Mouse (Mus musculus): ENCODE measurements around the gene Mtch2. TPM values are rescaled to one million over a fixed set of nuclear protein-coding genes. Genes with fewer than 3 reads are reported as not detected.

Mtch2 gene
- polyA plus RNA-seq, 1 experiment from 2014 or later: 109 TPM

- Histone ChIP-seq H3K4me2 (ENCODE audit: low read depth, low read length) (no peak overlapping the region), H3K4me3 (ENCODE audit: low read depth, low read length) (no peak overlapping the region), H3K27ac (ENCODE audit: low read length) (no peak overlapping the region), H3K4me1 (ENCODE audit: control insufficient read depth, low read depth, low read length) (peaks cover 25% of the 10 kb centered on the region), H3K27me3 (ENCODE audit: control insufficient read depth, insufficient read depth, low read depth, low read length) (no peaks in the 10 kb centered on the region), H3K36me3 (ENCODE audit: control insufficient read depth, insufficient read depth) (no peaks in the 10 kb centered on the region), H3K9ac (ENCODE audit: low read depth, low read length) (no peak overlapping the region), H3K9me3 (replicated peaks; ENCODE audit: control insufficient read depth, low read length) (no peaks in the 10 kb centered on the region)
- 86% methylated on average over 1 of the region's 1 CpGs for WGBS (ENCODE audit: insufficient replicate concordance)
- no peak for ATAC-seq (ENCODE audit: low read depth)
Measured at GRCm38 (mm10) chr2:90874025-90874424, 27.1 kb downstream of the Mtch2 start.

- 37% methylated on average over 2 of the region's 2 CpGs for WGBS (ENCODE audit: insufficient replicate concordance)
- ATAC-seq (ENCODE audit: low read depth): no peak
- Histone ChIP-seq H3K4me1 (ENCODE audit: control insufficient read depth, low read depth, low read length) (peaks cover 17% of the 10 kb centered on the region), H3K4me2 (ENCODE audit: low read depth, low read length) (no peak overlapping the region), H3K9ac (ENCODE audit: low read depth, low read length) (no peak overlapping the region), H3K36me3 (ENCODE audit: control insufficient read depth, insufficient read depth) (no peaks in the 10 kb centered on the region), H3K27me3 (ENCODE audit: control insufficient read depth, insufficient read depth, low read depth, low read length) (no peaks in the 10 kb centered on the region), H3K4me3 (ENCODE audit: low read depth, low read length) (no peak overlapping the region), H3K27ac (ENCODE audit: low read length) (no peak overlapping the region), H3K9me3 (replicated peaks; ENCODE audit: control insufficient read depth, low read length) (no peaks in the 10 kb centered on the region)
Measured at GRCm38 (mm10) chr2:90875239-90875638, 28.3 kb downstream of the Mtch2 start.

- Histone ChIP-seq H3K9me3 (replicated peaks; ENCODE audit: control insufficient read depth, low read length) (no peaks in the 10 kb centered on the region), H3K4me2 (ENCODE audit: low read depth, low read length) (no peak overlapping the region), H3K36me3 (ENCODE audit: control insufficient read depth, insufficient read depth) (no peaks in the 10 kb centered on the region), H3K9ac (ENCODE audit: low read depth, low read length) (no peak overlapping the region), H3K4me1 (ENCODE audit: control insufficient read depth, low read depth, low read length) (no peaks in the 10 kb centered on the region; the same call in 1 of the 2 replicates), H3K4me3 (ENCODE audit: low read depth, low read length) (no peak overlapping the region), H3K27me3 (ENCODE audit: control insufficient read depth, insufficient read depth, low read depth, low read length) (no peaks in the 10 kb centered on the region), H3K27ac (ENCODE audit: low read length) (no peak overlapping the region)
- 55% methylated on average over 4 of the region's 5 CpGs for WGBS (ENCODE audit: insufficient replicate concordance)
- no peak for ATAC-seq (ENCODE audit: low read depth)
Measured at GRCm38 (mm10) chr2:90877584-90878259, 30.8 kb downstream of the Mtch2 start.

- no peak overlapping the region for H3K4me2 ChIP-seq (ENCODE audit: low read depth, low read length)
- H3K27me3 ChIP-seq (ENCODE audit: control insufficient read depth, insufficient read depth, low read depth, low read length): peaks cover 9% of the 10 kb centered on the region
- H3K9me3 ChIP-seq (replicated peaks; ENCODE audit: control insufficient read depth, low read length): no peaks in the 10 kb centered on the region
Measured at GRCm38 (mm10) chr2:90879419-90879818, 32.5 kb downstream of the Mtch2 start.

GRCm38 (mm10) chr2:90880144-90880785 lies 33.3 kb downstream of the Mtch2 start:
- H3K9ac ChIP-seq (ENCODE audit: low read depth, low read length): no peak overlapping the region
- H3K9me3 ChIP-seq (replicated peaks; ENCODE audit: control insufficient read depth, low read length): no peaks in the 10 kb centered on the region
- H3K27me3 ChIP-seq (ENCODE audit: control insufficient read depth, insufficient read depth, low read depth, low read length): peaks cover 17% of the 10 kb centered on the region
- H3K27ac ChIP-seq (ENCODE audit: low read length): no peak overlapping the region
- no peak overlapping the region for H3K4me3 ChIP-seq (ENCODE audit: low read depth, low read length)
- ATAC-seq (ENCODE audit: low read depth): no peak
- no peak overlapping the region for H3K4me2 ChIP-seq (ENCODE audit: low read depth, low read length)
- 37% methylated on average over 6 of the region's 6 CpGs for WGBS (ENCODE audit: insufficient replicate concordance)
- no peaks in the 10 kb centered on the region for H3K36me3 ChIP-seq (ENCODE audit: control insufficient read depth, insufficient read depth)
- H3K4me1 ChIP-seq (ENCODE audit: control insufficient read depth, low read depth, low read length): no peaks in the 10 kb centered on the region; the same call in 1 of the 2 replicates

More at GRCm38 (mm10) chr2:90879419-90879818, 32.5 kb downstream of the Mtch2 start:
- Histone ChIP-seq H3K36me3 (ENCODE audit: control insufficient read depth, insufficient read depth) (no peaks in the 10 kb centered on the region), H3K27ac (ENCODE audit: low read length) (no peak overlapping the region), H3K9ac (ENCODE audit: low read depth, low read length) (no peak overlapping the region), H3K4me3 (ENCODE audit: low read depth, low read length) (no peak overlapping the region), H3K4me1 (ENCODE audit: control insufficient read depth, low read depth, low read length) (no peaks in the 10 kb centered on the region; the same call in 1 of the 2 replicates)
- ATAC-seq (ENCODE audit: low read depth): no peak

- peaks cover 33% of the 10 kb centered on the region for H3K27me3 ChIP-seq (ENCODE audit: control insufficient read depth, insufficient read depth, low read depth, low read length)
- ATAC-seq (ENCODE audit: low read depth): no peak
- no peak overlapping the region for H3K4me2 ChIP-seq (ENCODE audit: low read depth, low read length)
- H3K36me3 ChIP-seq (ENCODE audit: control insufficient read depth, insufficient read depth): no peaks in the 10 kb centered on the region
- 59% methylated on average over 2 of the region's 2 CpGs for WGBS (ENCODE audit: insufficient replicate concordance)
- H3K4me1 ChIP-seq (ENCODE audit: control insufficient read depth, low read depth, low read length): peaks cover 4% of the 10 kb centered on the region
- H3K9me3 ChIP-seq (replicated peaks; ENCODE audit: control insufficient read depth, low read length): no peaks in the 10 kb centered on the region
- H3K4me3 ChIP-seq (ENCODE audit: low read depth, low read length): no peak overlapping the region
- no peak overlapping the region for H3K27ac ChIP-seq (ENCODE audit: low read length)
- H3K9ac ChIP-seq (ENCODE audit: low read depth, low read length): no peak overlapping the region
Measured at GRCm38 (mm10) chr2:90881824-90882223, 34.9 kb downstream of the Mtch2 start.

- no peak for ATAC-seq (ENCODE audit: low read depth)
- peak within 1 kb of the TSS; percentile 7; the same call in 1 of the 2 replicates for H3K9ac ChIP-seq (ENCODE audit: low read depth, low read length)
- H3K9me3 ChIP-seq (replicated peaks; ENCODE audit: control insufficient read depth, low read length): no peaks in the 10 kb centered on the region
- 2% methylated on average over 45 of the region's 45 CpGs for WGBS (ENCODE audit: insufficient replicate concordance)
- H3K4me1 ChIP-seq (ENCODE audit: control insufficient read depth, low read depth, low read length): peaks cover 17% of the 10 kb centered on the region
- H3K27me3 ChIP-seq (ENCODE audit: control insufficient read depth, insufficient read depth, low read depth, low read length): peaks cover 69% of the 10 kb centered on the region
- H3K4me3 ChIP-seq (ENCODE audit: low read depth, low read length): peak within 1 kb of the TSS; percentile 45
- H3K27ac ChIP-seq (ENCODE audit: low read length): no peak within 1 kb of the TSS
- H3K36me3 ChIP-seq (ENCODE audit: control insufficient read depth, insufficient read depth): no peaks in the 10 kb centered on the region
- peak within 1 kb of the TSS; percentile 60 for H3K4me2 ChIP-seq (ENCODE audit: low read depth, low read length)
Measured at GRCm38 (mm10) chr2:90885218-90886041, 38.5 kb downstream of the Mtch2 start, which contains the start of gene C1qtnf4. Gene C1qtnf4, plus strand, starts transcription at chr2:90885860.

- no peak for ATAC-seq (ENCODE audit: low read depth)
- Histone ChIP-seq H3K9ac (ENCODE audit: low read depth, low read length) (no peak overlapping the region), H3K4me1 (ENCODE audit: control insufficient read depth, low read depth, low read length) (peaks cover 17% of the 10 kb centered on the region), H3K4me3 (ENCODE audit: low read depth, low read length) (no peak overlapping the region), H3K4me2 (ENCODE audit: low read depth, low read length) (no peak overlapping the region), H3K36me3 (ENCODE audit: control insufficient read depth, insufficient read depth) (no peaks in the 10 kb centered on the region), H3K27ac (ENCODE audit: low read length) (no peak overlapping the region), H3K27me3 (ENCODE audit: control insufficient read depth, insufficient read depth, low read depth, low read length) (peaks cover 70% of the 10 kb centered on the region), H3K9me3 (replicated peaks; ENCODE audit: control insufficient read depth, low read length) (no peaks in the 10 kb centered on the region)
- WGBS (ENCODE audit: insufficient replicate concordance): 31% methylated on average over 6 of the region's 6 CpGs
Measured at GRCm38 (mm10) chr2:90886436-90886835, 39.5 kb downstream of the Mtch2 start.

Measured in liver, embryonic 16.5 days (tissue).